Comparison of ENCODE assay signal across 11 mouse cellular contexts in the genomic region with DNA sequence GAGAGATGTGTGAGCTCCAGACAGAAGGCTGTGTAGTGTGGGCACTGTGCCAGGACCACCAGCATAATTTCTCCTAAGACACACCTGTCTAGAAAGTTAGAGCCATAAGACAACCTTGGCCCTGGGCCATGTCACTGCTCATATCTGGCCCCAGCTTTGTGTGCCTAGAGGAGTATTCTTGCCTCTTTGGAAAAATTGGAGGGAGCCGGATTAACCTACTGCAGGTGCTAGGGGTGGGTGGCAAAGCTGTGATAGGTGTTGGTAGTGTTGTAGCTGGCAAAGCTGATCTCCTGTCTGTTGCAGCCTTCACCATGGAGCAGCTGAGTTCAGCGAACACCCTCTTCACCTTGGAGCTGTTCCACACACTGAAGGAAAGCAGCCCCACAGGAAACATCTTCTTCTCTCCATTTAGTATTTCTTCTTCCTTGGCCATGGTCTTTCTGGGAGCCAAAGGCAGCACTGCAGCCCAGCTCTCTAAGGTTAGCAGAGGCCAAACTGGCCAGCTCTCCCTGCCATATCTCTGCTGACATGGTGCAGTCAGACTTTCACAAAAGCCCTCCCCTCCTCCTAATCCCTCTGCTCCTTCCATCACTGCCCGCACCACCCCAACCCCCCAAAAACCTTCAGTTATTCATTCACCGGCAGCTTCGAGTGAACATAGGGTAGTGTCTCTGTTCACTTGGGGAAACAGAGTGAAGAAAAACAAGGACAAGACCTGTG. TPM values are rescaled to one million over a fixed set of nuclear protein-coding genes. Genes with fewer than 3 reads are reported as not detected.
A peak's percentile ranks its signal among the peaks of the same experiment; 100 is the strongest.
DNase-seq lines count a peak whose midpoint lies in the region; ATAC-seq lines count a peak whose summit lies in the region.
"Had no signal": no experiment of that assay in that cellular context is flagged by ENCODE, and none has a peak within 500 bp of the region (broad histone marks: within the 10 kb centered on the region; RNA-seq: fewer than 3 reads in every experiment).

No protein-coding gene starts in this region.

- H3K27me3 ChIP-seq in embryonic facial prominence, embryonic 12.5 days: no peaks in the 10 kb centered on the region
- no peaks in the 10 kb centered on the region for H3K27me3 ChIP-seq in embryonic facial prominence, embryonic 10.5 days (replicated peaks; ENCODE audit: low read depth, poor library complexity, severe bottlenecking)
- no peaks in the 10 kb centered on the region for H3K27me3 ChIP-seq in lung, embryonic 16.5 days (ENCODE audit: control insufficient read depth, insufficient read depth, low read depth, low read length)
- H3K27me3 ChIP-seq in intestine, embryonic 14.5 days (replicated peaks; ENCODE audit: control insufficient read depth, insufficient read depth, low read length): no peaks in the 10 kb centered on the region
- no peaks in the 10 kb centered on the region for H3K27me3 ChIP-seq in stomach, embryonic 14.5 days (ENCODE audit: control insufficient read depth, insufficient read depth, low read length)

- H3K36me3 ChIP-seq in embryonic facial prominence, embryonic 12.5 days: no peaks in the 10 kb centered on the region
- no peaks in the 10 kb centered on the region for H3K36me3 ChIP-seq in embryonic facial prominence, embryonic 10.5 days (replicated peaks)
- no peaks in the 10 kb centered on the region for H3K36me3 ChIP-seq in lung, embryonic 16.5 days (ENCODE audit: control insufficient read depth, insufficient read depth, low read length)
- no peaks in the 10 kb centered on the region for H3K36me3 ChIP-seq in intestine, embryonic 14.5 days (ENCODE audit: control insufficient read depth, insufficient read depth, low read length)
- H3K36me3 ChIP-seq in stomach, embryonic 14.5 days (ENCODE audit: control insufficient read depth, insufficient read depth, low read length): no peaks in the 10 kb centered on the region

- H3K4me2 ChIP-seq in embryonic facial prominence, embryonic 12.5 days (replicated peaks): no peak overlapping the region
- H3K4me2 ChIP-seq in lung, embryonic 16.5 days (ENCODE audit: low read depth, low read length): no peak overlapping the region
- H3K4me2 ChIP-seq in intestine, embryonic 14.5 days (ENCODE audit: low read length): no peak overlapping the region
- H3K4me2 ChIP-seq in stomach, embryonic 14.5 days (replicated peaks; ENCODE audit: low read depth, low read length): no peak overlapping the region

- no peak overlapping the region for H3K27ac ChIP-seq in embryonic facial prominence, embryonic 12.5 days
- H3K27ac ChIP-seq in embryonic facial prominence, embryonic 10.5 days (replicated peaks): no peak overlapping the region
- H3K27ac ChIP-seq in lung, embryonic 16.5 days (ENCODE audit: low read length): no peak overlapping the region; the same call in 1 of the 2 replicates
- H3K27ac ChIP-seq in intestine, embryonic 14.5 days (ENCODE audit: low read depth): peak overlapping the region; percentile 78
- peak overlapping the region; percentile 72; the same call in 1 of the 2 replicates for H3K27ac ChIP-seq in stomach, embryonic 14.5 days (ENCODE audit: low read length)

- 0 out of 2 replicates have a peak, but pooled peaks have one; percentile 15 for ATAC-seq in embryonic facial prominence, embryonic 12.5 days (ENCODE audit: insufficient number of reproducible peaks, insufficient read depth, low FRiP score, low TSS enrichment)
- peak; percentile 39; the same call in 1 of the 2 replicates for ATAC-seq in lung, embryonic 16.5 days (ENCODE audit: low read depth)
- peak; percentile 30; the same call in 1 of the 2 replicates for ATAC-seq in intestine, embryonic 14.5 days (replicated peaks; ENCODE audit: low FRiP score, low TSS enrichment, low read depth)
- peak; percentile 28; the same call in 1 of the 2 replicates for ATAC-seq in stomach, embryonic 14.5 days (ENCODE audit: insufficient number of reproducible peaks, insufficient read depth, low FRiP score, low read depth)

- 62% methylated on average over 5 of the region's 5 CpGs for WGBS in embryonic facial prominence, embryonic 12.5 days
- 70% methylated on average over 5 of the region's 5 CpGs for WGBS in embryonic facial prominence, embryonic 10.5 days
- 33% methylated on average over 5 of the region's 5 CpGs for WGBS in lung, embryonic 16.5 days
- 33% methylated on average over 5 of the region's 5 CpGs for WGBS in intestine, embryonic 14.5 days
- 38% methylated on average over 5 of the region's 5 CpGs for WGBS in stomach, embryonic 14.5 days

- no peak overlapping the region for H3K9ac ChIP-seq in embryonic facial prominence, embryonic 12.5 days
- no peak overlapping the region for H3K9ac ChIP-seq in lung, embryonic 16.5 days (ENCODE audit: low read length)
- H3K9ac ChIP-seq in intestine, embryonic 14.5 days (ENCODE audit: low read length): no peak overlapping the region
- no peak overlapping the region for H3K9ac ChIP-seq in stomach, embryonic 14.5 days (replicated peaks; ENCODE audit: low read depth, low read length)

- no peak for DNase-seq in embryonic facial prominence, embryonic 10.5 days (ENCODE audit: low spot score)
- DNase-seq in lung, postnatal 4 days: no peak
- peak; percentile 60 for DNase-seq in intestine, embryonic 14.5 days (ENCODE audit: low spot score)
- no peak for DNase-seq in natural killer cell, adult 2 months (ENCODE audit: low spot score in 2 of 2)
- no peak for DNase-seq in adrenal gland, postnatal 10 days

- H3K4me1 ChIP-seq in embryonic facial prominence, embryonic 12.5 days: 0 out of 2 replicates have a peak, but pooled peaks cover 9% of the 10 kb centered on the region
- peaks cover 11% of the 10 kb centered on the region; the same call in 1 of the 2 replicates for H3K4me1 ChIP-seq in embryonic facial prominence, embryonic 10.5 days
- H3K4me1 ChIP-seq in lung, embryonic 16.5 days (replicated peaks; ENCODE audit: control insufficient read depth, insufficient read depth, low read length): peaks cover 6% of the 10 kb centered on the region
- peaks cover 18% of the 10 kb centered on the region for H3K4me1 ChIP-seq in intestine, embryonic 14.5 days (replicated peaks; ENCODE audit: control insufficient read depth, insufficient read depth, low read length)
- H3K4me1 ChIP-seq in stomach, embryonic 14.5 days (ENCODE audit: control insufficient read depth, insufficient read depth, low read length): peaks cover 10% of the 10 kb centered on the region

- 0 out of 2 replicates have a peak, but pooled peaks cover 6% of the 10 kb centered on the region for H3K9me3 ChIP-seq in embryonic facial prominence, embryonic 12.5 days
- H3K9me3 ChIP-seq in embryonic facial prominence, embryonic 10.5 days: peaks cover 10% of the 10 kb centered on the region; the same call in 1 of the 2 replicates
- H3K9me3 ChIP-seq in lung, embryonic 16.5 days (ENCODE audit: control insufficient read depth, low read length): no peaks in the 10 kb centered on the region
- no peaks in the 10 kb centered on the region for H3K9me3 ChIP-seq in intestine, embryonic 14.5 days (ENCODE audit: control insufficient read depth, low read length)
- no peaks in the 10 kb centered on the region for H3K9me3 ChIP-seq in stomach, embryonic 14.5 days (ENCODE audit: control insufficient read depth, low read depth, low read length)

- no peak overlapping the region for H3K4me3 ChIP-seq in embryonic facial prominence, embryonic 12.5 days
- H3K4me3 ChIP-seq in embryonic facial prominence, embryonic 10.5 days: no peak overlapping the region
- no peak overlapping the region for H3K4me3 ChIP-seq in lung, embryonic 16.5 days (ENCODE audit: low read length)
- no peak overlapping the region for H3K4me3 ChIP-seq in intestine, embryonic 14.5 days (ENCODE audit: low read depth, low read length)
- no peak overlapping the region for H3K4me3 ChIP-seq in stomach, embryonic 14.5 days (ENCODE audit: low read depth, low read length)

RNA-seq across cellular contexts. Expression of a gene that starts 6.8 kb away (rescaled TPM):
- 0.15 and 1.3 TPM in 2 replicates for polyA plus RNA-seq in embryonic facial prominence, embryonic 12.5 days (2016; fragmentation: Nextera tagmentation; extraction: Ambion mirVana)
- polyA plus RNA-seq in embryonic facial prominence, embryonic 10.5 days (2016; fragmentation: Nextera tagmentation; extraction: Ambion mirVana): 0.28 and 0.59 TPM in 2 replicates
- 0.20 and 0.39 TPM in 2 replicates for polyA plus RNA-seq in lung, embryonic 16.5 days (2015; fragmentation: Nextera tagmentation; extraction: Ambion mirVana)
- polyA plus RNA-seq in intestine, embryonic 14.5 days (2014; fragmentation: Nextera tagmentation; extraction: Ambion mirVana): 0.34 TPM in 1 of 2 replicates, not detected in the other
- 0.69 and 1.1 TPM in 2 replicates for polyA plus RNA-seq in stomach, embryonic 14.5 days (2014; fragmentation: Nextera tagmentation; extraction: Ambion mirVana)
- total RNA-seq in adrenal gland, postnatal 10 days (2021): under 1 TPM; 0.24 to 0.27 TPM
- total RNA-seq: heart, postnatal 14 days; megakaryocyte-erythroid progenitor cell, adult 5-6 weeks had no signal

RNA-seq across cellular contexts. Expression of a gene that starts 57.9 kb away (rescaled TPM):
- polyA plus RNA-seq in embryonic facial prominence, embryonic 12.5 days (2016; fragmentation: Nextera tagmentation; extraction: Ambion mirVana): 0.08 TPM in 1 of 2 replicates, not detected in the other
- not detected in 2 replicates for polyA plus RNA-seq in embryonic facial prominence, embryonic 10.5 days (2016; fragmentation: Nextera tagmentation; extraction: Ambion mirVana)
- 0.20 and 0.21 TPM in 2 replicates for polyA plus RNA-seq in lung, embryonic 16.5 days (2015; fragmentation: Nextera tagmentation; extraction: Ambion mirVana)
- 0.12 and 0.17 TPM in 2 replicates for polyA plus RNA-seq in intestine, embryonic 14.5 days (2014; fragmentation: Nextera tagmentation; extraction: Ambion mirVana)
- polyA plus RNA-seq in stomach, embryonic 14.5 days (2014; fragmentation: Nextera tagmentation; extraction: Ambion mirVana): not detected in 2 replicates
- not detected for total RNA-seq in adrenal gland, postnatal 10 days (2021)
- total RNA-seq: left cerebral cortex, postnatal 25 days; megakaryocyte-erythroid progenitor cell, adult 5-6 weeks had no signal

Comparison
In these comparisons a context has a peak if more than half of its experiments do, and no peak if none do; other contexts are left out.
1. H3K27ac ChIP-seq: peak in intestine, embryonic 14.5 days (single experiment) and stomach, embryonic 14.5 days (single experiment); none in embryonic facial prominence, embryonic 12.5 days (single experiment), embryonic facial prominence, embryonic 10.5 days (single experiment) and lung, embryonic 16.5 days (single experiment).
2. Peak in every context shown above with its lines, with median percentiles within 50 percentile points of each other: ATAC-seq.